Mouse (Mus musculus) left cerebral cortex, postnatal 25 days (tissue): ENCODE measurements around the gene Llph. TPM values are rescaled to one million over a fixed set of nuclear protein-coding genes. Genes with fewer than 3 reads are reported as not detected.

Source experiments
- DNase-seq, 2 experiments: peaks; one replicate each; pipeline ENCODE4 v3.0.0; 2022; ENCODE audit warnings: low spot score in 2 of 2, mixed read lengths in 1 of 2
- intact Hi-C: fragments of 180-260 bp; cut with DNase I; formaldehyde crosslinking; loops from one replicate; pipeline ENCODE4 v1.15.1; 2025
- total RNA-seq, 2 experiments: library from RNA; stranded (reverse); gene quantifications; 2 replicates each; pipeline ENCODE4 v1.2.3; 2021

Llph gene
- total RNA-seq, 2 experiments from 2014 or later: 18.4 to 20.3 TPM

DNA sequence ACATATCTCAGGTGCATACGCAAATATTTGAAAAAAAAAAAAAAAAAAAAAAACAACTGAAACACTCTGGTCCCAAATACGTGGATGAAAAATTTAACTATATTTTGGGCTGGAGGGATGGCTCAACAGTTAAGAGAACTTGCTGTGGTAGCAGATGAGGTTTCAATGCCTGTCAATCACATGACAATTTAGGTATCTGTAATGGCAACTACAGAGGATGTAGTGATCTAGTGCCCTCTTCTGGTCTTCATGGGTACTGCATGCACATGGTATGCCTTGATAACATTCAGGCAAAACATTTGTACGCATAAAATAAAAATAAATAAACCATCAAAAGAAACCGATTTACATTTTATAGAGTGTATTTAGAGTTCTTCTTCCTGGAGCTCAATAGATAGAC lies 43.9 kb downstream of the Llph start:
- intact Hi-C loops: no loop called here
- peak in 1 of 2 experiments; percentile 19 for DNase-seq

DNA sequence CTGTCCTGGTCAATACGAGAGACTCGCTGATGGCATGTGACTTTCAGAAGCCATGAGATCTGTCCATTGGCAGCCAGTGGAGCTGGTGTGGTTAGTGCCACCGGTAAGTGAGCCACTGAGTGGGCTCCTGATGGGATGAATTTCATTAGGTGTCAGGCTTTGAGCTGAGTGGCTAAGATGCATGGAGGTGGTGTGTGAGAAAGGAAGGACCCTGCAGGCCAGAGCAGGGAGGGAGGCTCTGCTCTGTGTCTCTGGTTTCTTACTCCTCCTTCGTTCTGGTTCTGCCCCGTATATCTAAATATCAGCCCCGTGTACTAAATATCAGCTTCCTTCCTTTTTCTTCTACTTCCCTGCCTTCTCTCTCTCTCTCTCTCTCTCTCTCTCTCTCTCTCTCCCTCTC lies 44.4 kb downstream of the Llph start:
- no peak for DNase-seq
- intact Hi-C loops: no loop called here

DNA sequence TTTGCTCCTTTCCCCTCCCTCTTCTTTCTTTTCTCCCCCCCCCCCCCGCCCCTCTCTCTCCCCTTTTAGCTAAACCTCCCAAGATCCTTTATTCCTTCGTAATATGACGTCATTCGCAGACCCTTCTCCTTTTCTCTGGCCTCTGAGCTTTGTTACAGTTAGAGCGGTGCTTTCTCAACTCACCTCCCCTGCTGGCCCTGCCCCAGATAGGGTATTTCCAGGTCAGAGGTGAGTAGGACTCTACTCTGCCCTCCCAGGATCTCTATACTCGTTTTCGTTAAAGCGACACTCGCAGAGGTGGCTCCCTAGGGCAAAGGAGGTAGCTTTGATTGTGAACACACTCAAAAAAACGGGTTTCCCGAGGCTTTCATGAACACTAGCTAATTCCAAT lies 45.0 kb downstream of the Llph start:
- DNase-seq: no peak
- intact Hi-C loops: no loop called here

DNA sequence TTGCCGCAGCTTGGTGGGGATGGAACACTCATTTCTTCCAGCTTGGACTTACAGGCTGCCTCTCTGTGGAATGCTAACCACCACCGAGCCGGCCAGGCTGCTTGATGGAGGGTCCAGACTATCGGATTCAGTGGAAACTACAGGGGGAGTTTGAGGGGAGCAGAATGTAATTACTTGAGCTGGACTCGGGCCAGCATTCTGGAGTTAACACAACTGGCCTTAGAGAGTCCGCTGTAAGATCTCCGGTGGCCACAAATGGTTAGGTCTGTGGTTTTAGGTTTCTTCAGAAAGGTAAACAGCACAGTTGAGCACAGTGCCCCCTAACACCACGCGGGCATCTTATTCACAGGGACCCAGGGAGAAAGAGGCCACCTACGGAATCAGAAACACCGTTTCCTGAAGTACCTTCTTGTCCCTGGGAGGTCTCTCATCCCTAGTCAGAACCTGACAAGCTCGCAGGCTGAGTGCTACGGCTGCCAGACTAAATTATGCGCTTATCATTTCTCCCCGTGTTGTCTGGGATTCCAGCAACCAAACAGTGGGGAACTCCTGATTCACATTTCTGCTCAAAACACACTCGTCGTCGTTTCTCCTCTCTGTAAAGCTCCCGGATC lies 45.5 kb downstream of the Llph start:
- intact Hi-C loops: no loop called here
- DNase-seq: no peak

DNA sequence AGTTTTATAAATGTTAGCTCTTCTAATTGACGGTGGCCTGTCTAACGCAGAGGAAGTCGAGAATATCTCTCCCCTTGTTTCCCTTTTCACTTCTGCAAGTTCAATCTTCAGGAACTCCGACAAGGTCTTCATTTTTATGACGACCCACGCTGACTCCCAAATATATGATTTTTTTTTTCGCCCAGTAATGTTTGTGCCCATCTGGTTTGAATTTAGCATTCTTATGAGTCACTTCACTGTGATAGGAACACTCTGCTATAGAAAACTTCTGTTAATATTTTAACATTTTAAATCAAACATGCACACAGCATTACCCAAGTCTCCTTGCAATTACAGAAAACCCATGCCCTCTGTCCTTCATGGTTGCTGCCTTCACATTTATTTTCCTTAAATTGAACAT lies 46.5 kb downstream of the Llph start:
- intact Hi-C loops: no loop called here
- DNase-seq: no peak

DNA sequence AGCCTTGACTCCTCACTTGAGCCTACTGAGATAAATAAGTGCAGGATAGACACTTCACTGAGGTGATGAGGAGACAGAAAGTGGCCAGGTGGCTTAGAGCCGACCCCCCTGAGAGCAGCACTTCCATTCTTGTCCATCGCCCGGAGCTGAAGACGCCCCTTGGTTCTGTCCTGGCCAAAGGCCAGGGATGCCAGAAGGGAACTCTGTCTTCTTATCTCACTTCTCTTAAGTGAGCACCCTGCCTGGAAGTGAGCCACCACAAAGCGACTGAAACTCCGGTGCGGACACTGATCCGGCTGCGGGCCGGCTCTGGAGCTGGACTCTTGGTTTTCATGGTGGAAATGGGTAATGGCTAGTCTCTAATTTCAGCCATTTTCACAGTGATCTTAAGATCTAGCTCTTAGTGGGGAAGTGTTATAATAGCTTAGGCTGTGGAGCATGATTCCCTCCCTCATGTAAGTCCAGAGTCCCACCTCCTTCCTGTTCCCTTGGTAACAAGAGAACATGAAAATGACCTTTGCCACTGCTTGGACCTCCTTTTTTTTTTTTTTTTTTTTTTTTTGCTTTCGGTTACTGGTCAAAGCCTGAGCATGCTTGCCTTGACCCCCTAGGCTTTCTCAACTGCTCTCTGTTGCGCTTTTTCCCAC lies 52.7 kb downstream of the Llph start:
- no peak for DNase-seq

DNA sequence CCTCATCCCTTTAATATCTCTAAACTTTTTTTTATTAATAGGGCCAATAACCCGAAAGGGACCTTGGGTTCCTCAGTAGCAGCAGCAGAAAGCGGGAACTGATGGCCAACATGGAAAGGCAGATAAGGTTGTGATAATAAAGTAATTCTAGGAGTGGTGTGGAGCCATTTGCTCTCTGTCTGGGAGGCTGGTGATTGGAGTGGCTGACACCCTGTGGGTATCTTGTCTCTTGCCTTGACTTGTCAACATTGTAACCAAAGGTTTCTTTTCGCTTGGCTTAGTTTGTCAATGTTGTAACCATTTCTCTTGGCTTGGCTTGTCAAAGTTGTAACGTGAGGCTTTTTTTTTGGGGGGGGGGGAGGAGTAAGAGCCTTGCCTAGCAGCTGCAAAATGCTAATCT lies 53.5 kb downstream of the Llph start:
- intact Hi-C loops: no loop called here
- no peak for DNase-seq

More for the DNA sequence above, 52.7 kb downstream of the Llph start:
- intact Hi-C loops: no loop called here

DNA sequence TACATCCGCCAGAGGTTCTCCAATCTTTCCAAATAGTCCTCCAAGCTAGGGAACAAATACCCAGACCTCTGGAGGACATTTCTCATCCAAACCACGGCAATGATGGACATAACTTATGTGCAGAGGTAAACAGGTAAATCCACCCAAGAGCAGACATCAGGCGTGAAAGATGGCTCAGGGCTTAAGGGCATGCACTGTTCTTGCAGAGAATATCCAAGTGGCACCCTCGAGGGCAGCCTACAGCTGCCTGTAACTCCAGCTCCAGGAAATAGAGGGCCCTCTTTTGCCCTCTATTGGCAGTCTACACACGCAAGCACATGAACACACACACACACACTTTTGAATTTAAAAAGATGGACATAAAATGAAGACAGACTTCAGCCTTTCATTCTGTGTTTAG lies 54.8 kb downstream of the Llph start:
- intact Hi-C loops: no loop called here
- DNase-seq: no peak

Other genes with a start within 250 kb of the Llph start
- gene Helb, start 114.1 kb upstream of the Llph start, total RNA-seq: 1 to 10 TPM; 3.3 to 3.6 TPM
- gene Tmbim4, start 25.5 kb upstream of the Llph start, total RNA-seq: 10 to 100 TPM; 60.8 to 70.3 TPM
- gene Irak3, start 24.9 kb upstream of the Llph start, total RNA-seq: under 1 TPM; 0.41 to 0.44 TPM
- gene Hmga2, start 249.4 kb downstream of the Llph start, total RNA-seq: under 1 TPM in 1 of 2 experiments, not detected in 1; 0.21 TPM